Mouse (Mus musculus): ENCODE data around the gene Ulk4.

The Ulk4 gene

DNA sequence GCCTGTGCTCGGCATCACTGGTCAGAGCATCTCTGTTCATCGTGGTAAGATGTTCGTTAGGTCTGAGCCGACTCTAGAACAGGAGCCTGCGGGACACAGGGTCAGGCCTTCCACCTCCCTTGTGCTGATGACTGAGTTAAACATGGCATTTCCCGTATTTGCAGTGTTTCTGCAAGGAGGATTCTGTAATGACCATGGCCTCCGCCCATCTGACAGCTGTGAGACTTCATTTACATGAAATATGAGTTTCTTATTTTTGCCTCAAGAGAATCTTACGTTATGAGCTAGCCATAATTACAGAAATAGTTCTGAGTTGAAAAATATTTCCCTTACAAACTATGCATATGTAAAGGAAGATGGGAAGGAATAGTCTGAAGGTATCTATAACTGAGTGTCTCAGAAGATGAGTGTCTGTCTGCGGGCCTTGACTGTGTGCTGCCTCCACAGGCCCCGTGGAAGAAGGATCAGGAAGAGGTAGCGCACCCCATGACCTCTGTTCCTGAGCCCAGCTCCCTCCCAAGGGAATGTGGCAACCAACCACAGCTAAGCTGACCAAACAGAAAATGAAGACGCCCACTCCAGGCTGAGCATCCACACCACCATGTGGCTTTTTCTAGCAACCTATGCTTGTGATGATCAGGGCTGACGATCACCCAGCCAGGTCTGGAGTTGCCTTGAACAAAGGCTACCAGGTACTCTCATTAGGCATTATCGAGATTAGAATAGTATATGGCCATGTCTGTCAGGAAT is 212.2 kb downstream of the Ulk4 start:
- TF ChIP-seq POU5F1 (IDR thresholded peaks at IDR 0.05; ENCODE audit: borderline replicate concordance, low read length): no peak
- no peak for TF ChIP-seq CTCF (conservative IDR thresholded peaks at IDR 0.05; ENCODE audit: low read length)
- TF ChIP-seq NANOG (IDR thresholded peaks at IDR 0.05; ENCODE audit: borderline replicate concordance, low read length): no peak
- Histone ChIP-seq H3K27me3 (ENCODE audit: insufficient read depth, low read length) (no peaks in the 10 kb centered on the region), H3K9me3 (ENCODE audit: low read length) (no peaks in the 10 kb centered on the region), H3K36me3 (ENCODE audit: insufficient read depth, low read length) (no peaks in the 10 kb centered on the region), H3K4me1 (replicated peaks; ENCODE audit: low read depth, low read length) (peaks cover 4% of the 10 kb centered on the region), H3K4me3 (replicated peaks; ENCODE audit: low read length) (no peak overlapping the region)

DNA sequence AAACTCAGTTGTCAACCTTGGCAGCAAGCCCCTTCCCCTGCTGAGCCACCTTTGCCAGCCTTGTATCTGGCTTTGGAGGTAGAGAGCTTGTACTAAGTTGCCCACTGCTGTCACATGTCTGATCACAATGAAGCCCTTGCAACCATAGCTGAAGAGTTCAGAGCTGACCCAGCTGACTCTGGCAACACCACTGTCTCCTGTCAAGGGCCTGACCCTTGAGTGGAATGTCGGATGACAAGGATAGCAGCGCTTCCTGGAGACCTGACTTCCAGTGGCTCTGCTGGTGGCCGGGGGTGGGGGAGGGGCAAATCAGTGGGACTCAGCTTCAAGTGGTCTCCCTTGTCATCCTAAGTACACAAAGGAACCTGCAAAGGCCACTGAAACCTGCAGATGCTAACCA is 214.3 kb downstream of the Ulk4 start:
- no peak for TF ChIP-seq POU5F1 (IDR thresholded peaks at IDR 0.05; ENCODE audit: borderline replicate concordance, low read length)
- no peak for TF ChIP-seq NANOG (IDR thresholded peaks at IDR 0.05; ENCODE audit: borderline replicate concordance, low read length)
- no peak for TF ChIP-seq CTCF (conservative IDR thresholded peaks at IDR 0.05; ENCODE audit: low read length)

DNA sequence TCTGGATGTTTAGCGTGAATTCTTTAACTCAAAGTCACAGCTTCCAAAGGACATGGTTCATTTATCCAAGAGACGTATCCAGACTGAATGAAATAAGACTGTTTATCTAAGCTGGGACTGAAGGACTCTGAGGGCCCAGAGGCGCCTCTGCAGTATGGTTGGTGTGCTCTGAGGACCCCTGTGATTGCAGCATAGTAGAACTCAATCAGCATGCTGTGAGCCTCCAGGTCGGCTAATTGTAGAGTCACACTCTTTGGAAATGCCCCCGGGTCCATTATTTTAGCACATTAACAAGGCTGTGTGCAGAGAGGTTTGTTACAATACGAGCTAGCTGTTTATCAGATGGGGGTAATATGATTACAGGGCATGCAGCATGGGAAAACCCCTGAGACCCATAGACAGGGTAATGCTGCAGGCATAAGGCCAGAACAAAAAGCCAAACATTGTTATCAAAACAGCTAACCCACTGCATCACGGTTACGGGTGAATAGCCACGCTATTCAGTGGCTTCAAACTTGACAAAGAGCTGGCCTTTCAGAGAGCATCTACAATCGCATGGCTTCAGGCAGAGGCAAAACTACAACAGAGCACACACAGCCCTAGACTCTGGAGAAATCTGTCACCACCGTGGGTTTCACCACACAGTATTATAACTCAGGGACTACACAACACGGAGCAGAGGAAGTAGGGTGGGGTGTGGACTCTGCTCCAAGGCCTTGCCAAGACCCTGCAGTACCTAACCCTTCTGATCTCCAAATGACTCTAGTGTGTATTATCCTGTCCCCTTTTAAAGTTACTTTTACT is 215.0 kb downstream of the Ulk4 start:
- Histone ChIP-seq H3K4me1 (replicated peaks; ENCODE audit: low read depth, low read length) (peaks cover 25% of the 10 kb centered on the region), H3K9me3 (ENCODE audit: low read length) (no peaks in the 10 kb centered on the region), H3K4me3 (replicated peaks; ENCODE audit: low read length) (no peak overlapping the region), H3K36me3 (ENCODE audit: insufficient read depth, low read length) (no peaks in the 10 kb centered on the region), H3K27me3 (ENCODE audit: insufficient read depth, low read length) (no peaks in the 10 kb centered on the region)
- no peak for TF ChIP-seq CTCF (conservative IDR thresholded peaks at IDR 0.05; ENCODE audit: low read length)
- TF ChIP-seq POU5F1 (IDR thresholded peaks at IDR 0.05; ENCODE audit: borderline replicate concordance, low read length): no peak
- TF ChIP-seq NANOG (IDR thresholded peaks at IDR 0.05; ENCODE audit: borderline replicate concordance, low read length): no peak

More for the DNA sequence above, 214.3 kb downstream of the Ulk4 start:
- Histone ChIP-seq H3K36me3 (ENCODE audit: insufficient read depth, low read length) (no peaks in the 10 kb centered on the region), H3K4me3 (replicated peaks; ENCODE audit: low read length) (no peak overlapping the region), H3K9me3 (ENCODE audit: low read length) (no peaks in the 10 kb centered on the region), H3K27me3 (ENCODE audit: insufficient read depth, low read length) (no peaks in the 10 kb centered on the region), H3K4me1 (replicated peaks; ENCODE audit: low read depth, low read length) (peaks cover 19% of the 10 kb centered on the region)

DNA sequence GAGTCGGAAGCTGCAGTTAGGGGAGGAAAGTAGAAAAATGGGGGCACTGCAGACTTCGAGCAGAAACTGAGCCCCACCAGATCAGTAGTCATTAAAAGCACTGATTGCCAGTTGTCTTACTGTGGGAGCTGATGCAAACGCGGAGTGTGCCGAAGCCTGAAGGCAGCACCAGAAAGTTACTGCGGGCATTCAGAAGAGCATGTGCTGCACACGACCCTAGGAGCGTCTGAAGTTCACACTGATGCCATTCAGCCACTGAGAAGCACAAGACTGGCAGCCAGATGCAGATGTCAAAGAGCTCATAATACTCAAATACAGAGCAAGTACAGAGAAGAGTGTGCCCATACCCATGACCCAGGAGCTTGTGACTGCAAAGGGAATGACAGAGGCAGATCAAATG is 216.7 kb downstream of the Ulk4 start:
- H3K36me3 ChIP-seq (ENCODE audit: insufficient read depth, low read length): no peaks in the 10 kb centered on the region
- no peaks in the 10 kb centered on the region for H3K9me3 ChIP-seq (ENCODE audit: low read length)
- H3K4me1 ChIP-seq (replicated peaks; ENCODE audit: low read depth, low read length): peaks cover 32% of the 10 kb centered on the region
- no peak for TF ChIP-seq CTCF (conservative IDR thresholded peaks at IDR 0.05; ENCODE audit: low read length)
- TF ChIP-seq NANOG (IDR thresholded peaks at IDR 0.05; ENCODE audit: borderline replicate concordance, low read length): no peak
- TF ChIP-seq POU5F1 (IDR thresholded peaks at IDR 0.05; ENCODE audit: borderline replicate concordance, low read length): no peak
- H3K4me3 ChIP-seq (replicated peaks; ENCODE audit: low read length): no peak overlapping the region
- H3K27me3 ChIP-seq (ENCODE audit: insufficient read depth, low read length): no peaks in the 10 kb centered on the region

DNA sequence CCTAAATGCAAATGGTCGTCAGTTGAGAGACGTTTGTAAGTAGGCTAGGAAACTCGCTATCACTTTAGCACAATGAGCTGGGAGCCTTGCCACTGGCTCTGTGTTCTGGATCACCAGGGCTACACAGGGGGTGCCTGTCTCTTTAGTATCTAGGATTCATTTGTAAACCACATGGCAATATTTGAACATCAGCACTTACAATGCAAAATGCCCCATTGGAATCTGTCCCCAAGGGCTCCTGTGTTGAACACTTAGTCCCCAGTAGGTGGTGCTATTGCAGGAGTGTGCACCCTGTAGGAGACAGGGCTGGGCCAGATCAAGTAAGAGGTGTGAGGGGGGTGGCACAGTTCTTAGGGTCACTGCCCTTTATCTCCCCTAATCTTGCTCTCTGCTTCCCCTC is 217.7 kb downstream of the Ulk4 start:
- Histone ChIP-seq H3K27me3 (ENCODE audit: insufficient read depth, low read length) (no peaks in the 10 kb centered on the region), H3K36me3 (ENCODE audit: insufficient read depth, low read length) (no peaks in the 10 kb centered on the region), H3K9me3 (ENCODE audit: low read length) (no peaks in the 10 kb centered on the region), H3K4me1 (replicated peaks; ENCODE audit: low read depth, low read length) (peaks cover 32% of the 10 kb centered on the region), H3K4me3 (replicated peaks; ENCODE audit: low read length) (no peak overlapping the region)
- TF ChIP-seq NANOG (IDR thresholded peaks at IDR 0.05; ENCODE audit: borderline replicate concordance, low read length) (no peak), POU5F1 (IDR thresholded peaks at IDR 0.05; ENCODE audit: borderline replicate concordance, low read length) (no peak), CTCF (conservative IDR thresholded peaks at IDR 0.05; ENCODE audit: low read length) (peak; percentile 71)

DNA sequence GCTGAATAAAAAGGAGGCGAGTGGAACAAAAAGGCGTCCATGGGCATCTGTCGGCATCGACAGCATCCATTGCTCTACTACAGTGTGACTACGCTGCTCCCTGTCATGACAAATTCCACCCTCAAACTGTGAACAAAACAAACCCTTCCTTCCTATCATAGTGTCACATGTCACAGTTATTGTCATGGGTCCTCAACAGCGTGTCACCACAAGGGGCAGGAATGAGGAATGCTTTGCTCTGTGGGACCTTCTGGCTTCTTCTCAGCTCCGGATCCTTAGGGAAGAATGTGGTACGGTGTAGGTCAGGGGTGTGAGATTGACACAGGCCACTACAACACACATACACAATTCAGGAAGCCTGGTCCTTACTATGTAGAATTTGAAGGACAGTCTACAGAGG is 218.5 kb downstream of the Ulk4 start:
- peaks cover 32% of the 10 kb centered on the region for H3K4me1 ChIP-seq (replicated peaks; ENCODE audit: low read depth, low read length)
- TF ChIP-seq POU5F1 (IDR thresholded peaks at IDR 0.05; ENCODE audit: borderline replicate concordance, low read length): no peak
- no peak for TF ChIP-seq CTCF (conservative IDR thresholded peaks at IDR 0.05; ENCODE audit: low read length)
- TF ChIP-seq NANOG (IDR thresholded peaks at IDR 0.05; ENCODE audit: borderline replicate concordance, low read length): no peak
- no peaks in the 10 kb centered on the region for H3K27me3 ChIP-seq (ENCODE audit: insufficient read depth, low read length)
- no peak overlapping the region for H3K4me3 ChIP-seq (replicated peaks; ENCODE audit: low read length)
- no peaks in the 10 kb centered on the region for H3K36me3 ChIP-seq (ENCODE audit: insufficient read depth, low read length)
- no peaks in the 10 kb centered on the region for H3K9me3 ChIP-seq (ENCODE audit: low read length)

DNA sequence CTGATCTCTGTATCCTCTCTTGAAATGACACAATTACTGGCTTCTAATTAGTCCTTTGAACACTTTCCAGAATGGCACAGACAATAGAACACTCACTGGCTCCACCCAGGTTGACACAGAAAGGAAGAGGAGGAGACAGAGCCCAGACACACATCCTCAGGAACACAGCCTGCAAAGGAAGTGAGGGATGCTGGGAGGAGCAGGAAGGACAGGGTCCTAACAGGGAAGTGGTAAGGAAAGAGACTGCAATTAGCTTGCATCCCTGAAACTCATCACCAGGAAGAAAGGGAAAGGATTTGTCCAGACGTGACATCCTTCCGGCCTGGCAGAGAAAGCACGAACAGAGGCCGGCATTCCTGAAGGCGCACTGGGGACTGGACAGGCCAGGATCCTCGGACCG is 218.9 kb downstream of the Ulk4 start:
- H3K36me3 ChIP-seq (ENCODE audit: insufficient read depth, low read length): no peaks in the 10 kb centered on the region
- peaks cover 32% of the 10 kb centered on the region for H3K4me1 ChIP-seq (replicated peaks; ENCODE audit: low read depth, low read length)
- no peaks in the 10 kb centered on the region for H3K9me3 ChIP-seq (ENCODE audit: low read length)
- no peaks in the 10 kb centered on the region for H3K27me3 ChIP-seq (ENCODE audit: insufficient read depth, low read length)
- TF ChIP-seq POU5F1 (IDR thresholded peaks at IDR 0.05; ENCODE audit: borderline replicate concordance, low read length): no peak
- TF ChIP-seq CTCF (conservative IDR thresholded peaks at IDR 0.05; ENCODE audit: low read length): no peak
- no peak for TF ChIP-seq NANOG (IDR thresholded peaks at IDR 0.05; ENCODE audit: borderline replicate concordance, low read length)
- H3K4me3 ChIP-seq (replicated peaks; ENCODE audit: low read length): peak overlapping the region; percentile 17; the same call in 1 of the 2 replicates

DNA sequence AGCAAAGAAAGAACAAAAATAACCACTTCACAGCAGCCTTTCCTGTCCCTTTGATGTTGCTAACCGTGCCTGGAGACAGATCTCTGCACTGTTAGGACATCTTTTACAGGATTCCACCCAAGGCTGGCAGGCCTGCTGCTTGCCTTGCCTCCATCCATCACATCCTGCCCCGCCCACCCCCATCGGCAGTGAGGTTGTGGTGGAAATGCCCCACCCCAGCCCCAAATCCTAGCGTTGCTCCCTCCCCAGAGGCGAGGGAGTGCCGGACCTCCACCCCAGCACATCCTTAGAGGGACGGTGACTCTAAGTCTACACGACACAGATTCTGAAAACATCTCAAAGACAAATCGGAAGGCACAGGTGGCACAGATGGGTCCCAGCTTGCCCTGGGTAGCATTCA is 219.6 kb downstream of the Ulk4 start:
- Histone ChIP-seq H3K4me1 (replicated peaks; ENCODE audit: low read depth, low read length) (peaks cover 28% of the 10 kb centered on the region), H3K9me3 (ENCODE audit: low read length) (no peaks in the 10 kb centered on the region), H3K36me3 (ENCODE audit: insufficient read depth, low read length) (no peaks in the 10 kb centered on the region), H3K4me3 (replicated peaks; ENCODE audit: low read length) (peak overlapping the region; percentile 17; the same call in 1 of the 2 replicates), H3K27me3 (ENCODE audit: insufficient read depth, low read length) (no peaks in the 10 kb centered on the region)
- TF ChIP-seq CTCF (conservative IDR thresholded peaks at IDR 0.05; ENCODE audit: low read length): no peak

All from E14TG2a.4 (cell line).